Mouse (Mus musculus) midbrain, embryonic 13.5 days (tissue): ENCODE measurements around the gene Mitf. TPM values are rescaled to one million over a fixed set of nuclear protein-coding genes. Genes with fewer than 3 reads are reported as not detected.

Experiments
- ATAC-seq: fragments of 200-750 bp; cut with Nextera tagmentation; 2 replicates; pipeline ENCODE4 v1.8.0; 2017; ENCODE audit warnings: mild to moderate bottlenecking, moderate TSS enrichment, moderate library complexity
- H3K27ac ChIP-seq: fragments of 300-500 bp; sonication (generic); 2 replicates; pipeline ENCODE4 v1.5.1; 2015; ENCODE audit warnings: inconsistent platforms, mild to moderate bottlenecking, moderate library complexity
- H3K27me3 ChIP-seq: fragments of 300-500 bp; sonication (generic); 2 replicates; pipeline ENCODE4 v1.6.1; 2015; ENCODE audit warnings: mild to moderate bottlenecking, inconsistent platforms
- H3K36me3 ChIP-seq: fragments of 300-500 bp; sonication (generic); 2 replicates; pipeline ENCODE4 v1.6.1; 2015; ENCODE audit warnings: mild to moderate bottlenecking, inconsistent platforms
- H3K4me1 ChIP-seq: fragments of 300-500 bp; sonication (generic); replicated peaks from 2 replicates; pipeline ENCODE4 v1.6.1; 2015; ENCODE audit warnings: inconsistent platforms
- H3K4me2 ChIP-seq: fragments of 300-500 bp; sonication (generic); replicated peaks from 2 replicates; pipeline ENCODE4 v1.6.1; 2015; ENCODE audit warnings: moderate library complexity, mild to moderate bottlenecking, inconsistent platforms
- H3K4me3 ChIP-seq: fragments of 300-500 bp; sonication (generic); replicated peaks from 2 replicates; pipeline ENCODE4 v1.5.1; 2015; ENCODE audit warnings: mild to moderate bottlenecking, inconsistent platforms
- H3K9ac ChIP-seq: fragments of 300-500 bp; sonication (generic); replicated peaks from 2 replicates; pipeline ENCODE4 v1.6.1; 2015; ENCODE audit warnings: mild to moderate bottlenecking, inconsistent platforms
- H3K9me3 ChIP-seq: fragments of 300-500 bp; sonication (generic); 2 replicates; pipeline ENCODE4 v1.6.1; 2016; ENCODE audit warnings: mild to moderate bottlenecking, inconsistent platforms
- WGBS: fragments of 180-500 bp; shearing (Covaris S2); methylation state at CpG from one replicate; pipeline ENCODE4 v1.1.7; 2015; 5-methylcytosine and 5-hydroxymethylcytosine counted together
- polyA plus RNA-seq: library from polyadenylated mRNA; unstranded; fragments of >200 nt; fragmentation: Nextera tagmentation; extraction: Ambion mirVana; gene quantifications from 2 replicates; pipeline ENCODE4 v1.2.1, GENCODE M21; 2015

Gene Mitf
- polyA plus RNA-seq, 1 experiment from 2014 or later = 0.94 TPM

- no peak for ATAC-seq
- Histone ChIP-seq H3K27me3 (no peaks in the 10 kb centered on the region), H3K4me2 (no peak overlapping the region), H3K4me1 (no peaks in the 10 kb centered on the region), H3K27ac (no peak overlapping the region), H3K36me3 (no peaks in the 10 kb centered on the region), H3K4me3 (no peak overlapping the region), H3K9me3 (no peaks in the 10 kb centered on the region), H3K9ac (no peak overlapping the region)
- WGBS = 85% methylated on average over 3 of the region's 3 CpGs
Observed at GRCm38 (mm10) chr6:97828021-97828420, 21.2 kb downstream of the Mitf start.

DNA sequence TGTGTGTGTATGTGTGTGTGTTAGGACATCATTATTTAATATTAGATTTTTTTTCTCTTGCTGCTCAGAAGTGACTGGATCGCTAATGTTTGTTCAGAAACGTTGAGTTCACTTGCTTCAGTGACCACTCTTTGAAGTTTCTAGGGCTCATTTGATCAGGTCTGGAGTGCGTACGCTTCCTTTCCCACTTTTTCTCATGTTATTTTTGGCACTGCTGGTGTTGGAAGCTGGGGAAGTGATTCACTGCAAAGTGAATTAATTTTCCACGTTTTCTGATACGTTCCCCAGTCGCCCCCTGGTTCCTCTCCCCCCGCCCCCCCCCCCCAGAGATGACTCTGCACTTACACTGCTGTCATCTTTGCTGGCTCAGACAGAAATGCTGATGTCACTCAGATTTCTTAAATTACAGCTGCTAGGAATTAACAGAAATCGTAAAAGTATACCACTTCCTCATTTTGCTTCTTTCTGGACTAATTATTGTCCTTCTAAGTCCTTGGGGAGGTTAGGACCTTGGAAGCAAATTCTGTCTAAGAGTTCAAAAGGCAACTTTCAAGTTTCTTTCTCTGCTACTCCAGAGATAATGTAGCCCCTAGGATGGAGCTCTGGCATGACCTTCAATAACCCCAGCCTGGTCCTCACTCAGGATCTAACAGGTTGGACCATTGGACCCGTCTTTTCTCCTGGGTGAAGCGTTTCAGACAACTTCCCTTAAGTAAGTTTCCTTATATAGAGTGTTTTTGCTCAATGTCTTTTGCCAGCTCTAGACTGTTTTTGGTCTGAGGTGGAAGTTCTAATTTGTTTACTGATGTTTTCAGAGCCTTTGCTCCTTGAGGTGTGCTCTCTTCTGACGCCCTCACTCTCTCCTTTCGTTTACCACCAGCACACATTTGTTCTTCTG lies 22.2 kb downstream of the Mitf start:
- no peak overlapping the region for H3K4me2 ChIP-seq
- no peaks in the 10 kb centered on the region for H3K4me1 ChIP-seq
- H3K36me3 ChIP-seq = no peaks in the 10 kb centered on the region
- no peak overlapping the region for H3K4me3 ChIP-seq
- H3K27ac ChIP-seq = no peak overlapping the region
- WGBS = 80% methylated on average over 13 of the region's 13 CpGs
- no peaks in the 10 kb centered on the region for H3K27me3 ChIP-seq
- no peak overlapping the region for H3K9ac ChIP-seq
- ATAC-seq = no peak
- no peaks in the 10 kb centered on the region for H3K9me3 ChIP-seq

- no peaks in the 10 kb centered on the region for H3K27me3 ChIP-seq
- no peak overlapping the region for H3K4me3 ChIP-seq
- no peaks in the 10 kb centered on the region for H3K36me3 ChIP-seq
- H3K9me3 ChIP-seq = no peaks in the 10 kb centered on the region
- no peak for ATAC-seq
- H3K4me1 ChIP-seq = no peaks in the 10 kb centered on the region
- 93% methylated on average over 4 of the region's 4 CpGs for WGBS
- H3K27ac ChIP-seq = no peak overlapping the region
- no peak overlapping the region for H3K9ac ChIP-seq
- H3K4me2 ChIP-seq = no peak overlapping the region
Observed at GRCm38 (mm10) chr6:97832501-97832900, 25.6 kb downstream of the Mitf start.

GRCm38 (mm10) chr6:97836176-97836575 lies 29.3 kb downstream of the Mitf start:
- no peaks in the 10 kb centered on the region for H3K9me3 ChIP-seq
- no peaks in the 10 kb centered on the region for H3K27me3 ChIP-seq
- H3K36me3 ChIP-seq = no peaks in the 10 kb centered on the region
- H3K27ac ChIP-seq = no peak overlapping the region
- 87% methylated on average over 7 of the region's 7 CpGs for WGBS
- H3K4me3 ChIP-seq = no peak overlapping the region
- no peak overlapping the region for H3K4me2 ChIP-seq
- H3K9ac ChIP-seq = no peak overlapping the region
- no peak for ATAC-seq
- no peaks in the 10 kb centered on the region for H3K4me1 ChIP-seq

GRCm38 (mm10) chr6:97837711-97838110 lies 30.9 kb downstream of the Mitf start:
- no peaks in the 10 kb centered on the region for H3K4me1 ChIP-seq
- H3K4me2 ChIP-seq = no peak overlapping the region
- no peaks in the 10 kb centered on the region for H3K36me3 ChIP-seq
- no peak overlapping the region for H3K27ac ChIP-seq
- no peaks in the 10 kb centered on the region for H3K9me3 ChIP-seq
- H3K4me3 ChIP-seq = no peak overlapping the region
- no peak overlapping the region for H3K9ac ChIP-seq
- ATAC-seq = no peak
- no peaks in the 10 kb centered on the region for H3K27me3 ChIP-seq

DNA sequence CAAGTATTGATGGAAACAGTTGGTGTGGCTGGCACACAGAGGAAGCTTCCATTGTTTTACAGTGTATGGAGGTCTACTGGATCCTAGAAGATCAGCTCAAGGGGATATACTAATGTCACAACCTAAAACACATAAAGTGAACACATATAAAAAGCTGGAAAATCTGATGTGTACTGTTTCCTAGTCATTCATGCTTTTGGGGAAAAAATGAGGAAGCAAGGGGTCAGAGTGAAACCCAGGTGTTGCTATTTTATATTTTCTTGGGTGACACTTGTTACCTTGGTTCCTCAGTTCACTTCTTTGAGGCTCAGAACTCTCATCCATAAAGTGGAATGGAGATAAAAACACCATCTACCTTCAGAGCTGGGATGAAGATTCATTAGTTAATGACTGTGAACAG lies 32.7 kb downstream of the Mitf start:
- Histone ChIP-seq H3K4me3 (no peak overlapping the region), H3K9ac (no peak overlapping the region), H3K4me2 (no peak overlapping the region), H3K9me3 (no peaks in the 10 kb centered on the region), H3K36me3 (no peaks in the 10 kb centered on the region), H3K4me1 (no peaks in the 10 kb centered on the region), H3K27me3 (no peaks in the 10 kb centered on the region), H3K27ac (no peak overlapping the region)
- no peak for ATAC-seq

DNA sequence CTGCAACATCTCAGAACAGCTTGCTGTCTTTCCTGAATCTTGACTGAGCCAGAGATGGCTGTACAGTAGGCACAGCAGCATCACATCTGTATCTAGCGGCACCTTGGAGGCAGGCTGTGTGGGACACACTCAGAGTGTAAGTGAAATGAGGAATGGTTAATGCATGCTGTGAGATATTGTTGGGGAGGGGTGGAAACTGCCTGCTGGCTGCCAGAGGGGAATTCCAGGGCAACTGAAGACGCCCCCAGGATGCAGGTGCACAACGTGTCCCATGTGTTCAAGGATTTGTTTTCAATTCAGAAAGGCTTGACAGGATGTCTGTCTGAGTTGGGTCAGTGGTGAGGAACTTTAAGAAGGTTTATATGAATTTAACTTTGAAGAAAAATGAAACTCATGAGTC lies 37.3 kb downstream of the Mitf start:
- ATAC-seq = no peak
- Histone ChIP-seq H3K36me3 (no peaks in the 10 kb centered on the region), H3K27ac (no peak overlapping the region), H3K9me3 (no peaks in the 10 kb centered on the region), H3K27me3 (no peaks in the 10 kb centered on the region), H3K4me1 (0 out of 2 replicates have a peak, but pooled peaks cover 3% of the 10 kb centered on the region), H3K9ac (no peak overlapping the region), H3K4me3 (no peak overlapping the region), H3K4me2 (no peak overlapping the region)
- WGBS = 84% methylated on average over 3 of the region's 3 CpGs

DNA sequence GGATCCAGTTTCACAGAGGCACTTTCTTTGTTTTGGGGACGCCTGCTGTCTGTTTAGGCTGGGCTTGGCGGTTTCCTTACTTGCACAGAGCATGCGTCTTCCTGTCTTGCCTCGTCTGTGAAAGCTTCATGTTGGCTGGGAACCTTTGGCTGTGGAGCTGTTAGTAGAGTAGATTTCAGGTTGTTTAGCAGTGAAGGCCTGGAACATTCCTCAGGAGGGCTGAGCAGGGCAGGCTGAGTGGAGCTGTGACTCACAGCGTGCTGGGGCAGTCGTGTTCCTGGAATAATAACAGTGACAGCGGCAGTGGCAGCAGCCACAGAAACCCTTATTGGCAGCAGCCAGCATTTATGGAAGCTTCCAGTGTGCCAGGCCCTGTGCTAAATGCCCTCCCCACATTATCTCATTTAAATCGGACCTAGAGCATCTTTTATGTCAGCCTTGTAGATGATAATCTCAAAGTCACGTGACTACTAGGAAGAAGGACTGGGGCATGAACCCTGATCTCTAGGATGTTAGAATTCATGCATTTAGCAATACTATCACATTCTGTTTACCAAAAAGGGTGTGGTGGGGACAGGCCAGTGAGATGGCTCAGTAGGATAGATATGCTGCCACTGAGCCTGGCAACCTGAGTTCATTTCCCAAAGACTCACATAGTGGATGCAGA lies 41.5 kb downstream of the Mitf start:
- Histone ChIP-seq H3K4me2 (no peak overlapping the region), H3K27me3 (no peaks in the 10 kb centered on the region), H3K36me3 (no peaks in the 10 kb centered on the region), H3K27ac (no peak overlapping the region), H3K9ac (no peak overlapping the region), H3K4me1 (0 out of 2 replicates have a peak, but pooled peaks cover 3% of the 10 kb centered on the region), H3K4me3 (no peak overlapping the region), H3K9me3 (no peaks in the 10 kb centered on the region)
- WGBS = 70% methylated on average over 9 of the region's 9 CpGs
- ATAC-seq = no peak

DNA sequence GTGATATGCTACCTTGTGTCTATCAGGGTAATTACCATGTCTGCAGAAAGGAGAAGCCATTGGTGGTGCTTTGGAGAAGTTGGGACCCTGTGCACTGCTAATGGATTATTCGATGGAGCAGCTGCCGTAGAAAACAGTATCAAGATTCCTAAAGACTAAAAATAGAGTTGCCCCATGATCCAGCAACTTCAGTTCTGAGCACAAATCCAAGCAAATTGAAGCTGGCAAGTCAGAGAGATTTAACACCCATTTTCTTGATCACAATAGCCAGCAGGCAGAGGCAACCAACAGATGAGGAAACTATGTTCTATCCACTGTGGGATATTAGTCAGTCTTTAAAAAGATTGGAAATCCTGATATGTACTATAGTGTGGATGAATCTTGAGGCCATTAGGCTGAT lies 47.4 kb downstream of the Mitf start:
- WGBS = 90% methylated on average over 2 of the region's 2 CpGs
- H3K36me3 ChIP-seq = no peaks in the 10 kb centered on the region
- no peak overlapping the region for H3K27ac ChIP-seq
- no peaks in the 10 kb centered on the region for H3K9me3 ChIP-seq
- no peaks in the 10 kb centered on the region for H3K4me1 ChIP-seq
- no peak overlapping the region for H3K4me2 ChIP-seq
- no peak for ATAC-seq
- H3K9ac ChIP-seq = no peak overlapping the region
- no peaks in the 10 kb centered on the region for H3K27me3 ChIP-seq
- H3K4me3 ChIP-seq = no peak overlapping the region

GRCm38 (mm10) chr6:97855420-97856170 lies 48.7 kb downstream of the Mitf start:
- H3K9me3 ChIP-seq = no peaks in the 10 kb centered on the region
- no peak for ATAC-seq
- no peak overlapping the region for H3K9ac ChIP-seq
- H3K36me3 ChIP-seq = no peaks in the 10 kb centered on the region
- H3K27ac ChIP-seq = no peak overlapping the region
- WGBS = 89% methylated on average over 8 of the region's 8 CpGs
- H3K4me2 ChIP-seq = no peak overlapping the region
- H3K27me3 ChIP-seq = no peaks in the 10 kb centered on the region
- H3K4me1 ChIP-seq = no peaks in the 10 kb centered on the region
- no peak overlapping the region for H3K4me3 ChIP-seq

DNA sequence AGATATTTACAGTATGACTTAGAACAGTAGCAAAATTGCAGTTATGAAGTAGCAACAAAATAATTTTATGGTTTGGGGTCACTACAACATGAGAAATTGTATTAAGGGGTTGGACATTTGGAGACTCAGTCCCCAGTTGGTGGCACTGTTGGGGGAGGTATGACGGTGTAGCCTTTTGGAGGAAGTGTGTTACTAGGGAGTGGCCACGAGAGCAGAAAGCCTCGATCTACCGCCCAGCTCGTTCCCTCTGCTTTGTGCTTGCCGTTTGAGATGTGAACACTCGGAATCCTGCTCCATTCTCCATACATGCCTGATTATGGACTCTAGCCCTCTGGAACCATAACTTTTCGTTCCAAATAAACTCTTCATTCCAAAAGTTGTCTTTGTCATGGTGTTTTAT lies 49.6 kb downstream of the Mitf start:
- H3K9ac ChIP-seq = no peak overlapping the region
- 90% methylated on average over 8 of the region's 8 CpGs for WGBS
- no peak for ATAC-seq
- H3K4me1 ChIP-seq = no peaks in the 10 kb centered on the region
- no peaks in the 10 kb centered on the region for H3K27me3 ChIP-seq
- H3K4me2 ChIP-seq = no peak overlapping the region
- H3K4me3 ChIP-seq = no peak overlapping the region
- H3K27ac ChIP-seq = no peak overlapping the region
- H3K36me3 ChIP-seq = no peaks in the 10 kb centered on the region
- H3K9me3 ChIP-seq = no peaks in the 10 kb centered on the region

GRCm38 (mm10) chr6:97857690-97858089 lies 50.8 kb downstream of the Mitf start:
- WGBS = 77% methylated on average over 3 of the region's 3 CpGs
- H3K9me3 ChIP-seq = no peaks in the 10 kb centered on the region
- no peak for ATAC-seq

More at GRCm38 (mm10) chr6:97857690-97858089, 50.8 kb downstream of the Mitf start:
- Histone ChIP-seq H3K4me2 (no peak overlapping the region), H3K27ac (no peak overlapping the region), H3K36me3 (no peaks in the 10 kb centered on the region), H3K4me1 (no peaks in the 10 kb centered on the region), H3K27me3 (no peaks in the 10 kb centered on the region), H3K4me3 (no peak overlapping the region), H3K9ac (no peak overlapping the region)
